Mouse (Mus musculus) forebrain, embryonic 14.5 days (tissue): Measurements from ENCODE around the gene Stab2. TPM values are rescaled to one million over a fixed set of nuclear protein-coding genes. Genes with fewer than 3 reads are reported as not detected.
A peak's percentile ranks its signal among the peaks of the same experiment; 100 is the strongest.

Experiments
- ATAC-seq: fragments of 200-750 bp; cut with Nextera tagmentation; 2 replicates; pipeline ENCODE4 v1.8.0; 2017; ENCODE audit warnings: mild to moderate bottlenecking, moderate library complexity
- DNase-seq: peaks from one replicate; pipeline ENCODE4 v3.0.0-alpha.2; 2015; ENCODE audit warnings: low spot score
- H3K27ac ChIP-seq: fragments of 300-500 bp; sonication (generic); 2 replicates; pipeline ENCODE4 v1.5.1; 2014; ENCODE audit warnings: low read depth, mild to moderate bottlenecking, control low read depth, low read length, moderate library complexity
- H3K27me3 ChIP-seq: fragments of 300-500 bp; sonication (generic); replicated peaks from 2 replicates; pipeline ENCODE4 v1.6.1; 2014; ENCODE audit warnings: low read length, control low read depth, mixed read lengths; ENCODE audit not compliant: control insufficient read depth, insufficient read depth
- H3K36me3 ChIP-seq: fragments of 300-500 bp; sonication (generic); 2 replicates; pipeline ENCODE4 v1.6.1; 2014; ENCODE audit warnings: low read length, control low read depth; ENCODE audit not compliant: control insufficient read depth, insufficient read depth
- H3K4me1 ChIP-seq: fragments of 300-500 bp; sonication (generic); 2 replicates; pipeline ENCODE4 v1.6.1; 2014; ENCODE audit warnings: antibody characterized with exemption, low read length, control low read depth; ENCODE audit not compliant: control insufficient read depth, insufficient read depth
- H3K4me2 ChIP-seq: fragments of 300-500 bp; sonication (generic); 2 replicates; pipeline ENCODE4 v1.6.1; 2014; ENCODE audit warnings: mild to moderate bottlenecking, control low read depth, low read length
- H3K4me3 ChIP-seq: fragments of 300-500 bp; sonication (generic); 2 replicates; pipeline ENCODE4 v1.5.1; 2014; ENCODE audit warnings: low read depth, low read length, control low read depth
- H3K9ac ChIP-seq: fragments of 300-500 bp; sonication (generic); 2 replicates; pipeline ENCODE4 v1.6.1; 2014; ENCODE audit warnings: mild to moderate bottlenecking, low read length, control low read depth, moderate library complexity
- H3K9me3 ChIP-seq: fragments of 300-500 bp; sonication (generic); replicated peaks from 2 replicates; pipeline ENCODE4 v1.6.1; 2016; ENCODE audit warnings: low read length, control low read depth, mixed read lengths; ENCODE audit not compliant: control insufficient read depth
- WGBS: fragments of 180-500 bp; shearing (Covaris S2); extraction: QIAGEN DNeasy Blood & Tissue Kit; methylation state at CpG from one replicate; pipeline ENCODE4 v1.1.7; 2014; 5-methylcytosine and 5-hydroxymethylcytosine counted together
- polyA plus RNA-seq: library from polyadenylated mRNA; unstranded; fragments of >200 nt; fragmentation: Nextera tagmentation; extraction: Ambion mirVana; gene quantifications from 2 replicates; pipeline ENCODE4 v1.2.1, GENCODE M21; 2014

The Stab2 gene
- polyA plus RNA-seq, 1 experiment from 2014 or later, result 0.25 TPM

DNA sequence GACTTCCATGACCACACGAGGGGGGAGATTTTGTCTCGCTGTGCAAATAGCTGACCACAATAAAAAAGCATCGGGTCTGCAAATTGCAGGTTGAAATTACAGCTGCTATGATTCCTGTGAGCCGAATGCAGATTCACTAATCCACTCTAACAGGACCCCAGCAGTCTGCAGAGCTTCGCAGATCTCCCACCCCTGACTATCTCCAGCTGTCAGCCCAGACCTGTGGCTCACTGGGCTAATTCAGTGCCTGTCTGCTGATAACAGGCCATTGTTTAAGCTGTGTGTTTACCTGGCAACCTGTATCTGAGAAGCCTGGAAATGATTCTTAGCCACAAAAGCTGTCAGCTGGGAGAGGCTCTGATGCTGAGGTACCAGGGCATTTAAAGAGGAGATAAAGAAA is 29.2 kb upstream of the Stab2 start:
- no peak overlapping the region for H3K4me3 ChIP-seq
- WGBS, result 27% methylated on average over 5 of the region's 5 CpGs
- no peak overlapping the region for H3K27ac ChIP-seq
- no peaks in the 10 kb centered on the region for H3K27me3 ChIP-seq
- H3K9ac ChIP-seq, result no peak overlapping the region
- no peak for DNase-seq
- no peaks in the 10 kb centered on the region for H3K36me3 ChIP-seq
- H3K9me3 ChIP-seq, result no peaks in the 10 kb centered on the region
- ATAC-seq, result no peak
- peaks cover 17% of the 10 kb centered on the region; the same call in 1 of the 2 replicates for H3K4me1 ChIP-seq
- H3K4me2 ChIP-seq, result no peak overlapping the region

DNA sequence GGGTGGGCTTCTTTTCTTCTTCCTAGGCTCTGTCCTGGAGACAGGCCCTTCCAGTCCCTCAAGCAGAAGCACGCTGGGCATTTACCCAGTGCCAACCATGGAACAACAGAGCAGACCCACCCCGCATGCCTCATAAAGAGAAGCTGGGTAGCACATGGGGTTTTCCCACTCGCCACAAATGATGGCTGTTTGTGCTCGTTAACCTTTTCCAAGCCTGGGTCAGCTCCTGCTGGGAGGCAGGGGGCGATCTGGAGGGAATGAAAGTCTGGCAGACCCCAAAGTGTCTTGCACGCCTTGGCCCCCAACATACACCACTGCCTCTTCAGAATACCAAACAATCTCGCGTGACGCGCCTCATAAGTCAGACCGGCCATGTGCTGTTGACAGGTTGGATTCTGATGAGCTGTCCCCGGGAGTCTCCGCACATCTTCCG is 28.5 kb upstream of the Stab2 start:
- Histone ChIP-seq H3K27me3 (no peaks in the 10 kb centered on the region), H3K4me1 (peaks cover 17% of the 10 kb centered on the region; the same call in 1 of the 2 replicates), H3K36me3 (no peaks in the 10 kb centered on the region), H3K27ac (no peak overlapping the region), H3K9ac (no peak overlapping the region), H3K4me3 (no peak overlapping the region), H3K4me2 (0 out of 2 replicates have a peak overlapping the region, but pooled peaks have one; percentile 5), H3K9me3 (no peaks in the 10 kb centered on the region)
- DNase-seq (peak; percentile 37), ATAC-seq (peak; percentile 53; the same call in 1 of the 2 replicates)
- 46% methylated on average over 14 of the region's 14 CpGs for WGBS

DNA sequence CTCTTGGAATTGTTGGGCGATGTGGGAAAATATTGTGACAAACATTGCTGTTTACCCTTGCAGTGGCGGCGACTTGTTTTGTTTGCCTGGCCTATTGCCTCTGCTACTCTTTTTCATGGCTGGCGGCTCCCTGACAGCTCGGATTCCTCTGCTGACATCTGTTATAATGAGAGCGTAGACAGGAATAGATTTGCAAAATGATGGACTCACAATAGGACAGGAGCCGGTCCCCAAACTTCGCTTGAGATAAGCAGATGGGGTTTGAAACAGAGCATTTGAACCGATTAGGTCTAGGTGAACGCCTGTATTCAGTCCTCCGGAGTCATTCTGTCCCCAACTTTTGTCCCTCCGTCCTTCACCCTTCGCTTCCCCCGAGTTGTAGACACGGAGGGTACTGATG is 28.0 kb upstream of the Stab2 start:
- H3K4me2 ChIP-seq, result peak overlapping the region; percentile 5; the same call in 1 of the 2 replicates
- H3K4me3 ChIP-seq, result no peak overlapping the region
- no peaks in the 10 kb centered on the region for H3K27me3 ChIP-seq
- no peaks in the 10 kb centered on the region for H3K36me3 ChIP-seq
- WGBS, result 35% methylated on average over 15 of the region's 15 CpGs
- no peaks in the 10 kb centered on the region for H3K9me3 ChIP-seq
- peaks cover 17% of the 10 kb centered on the region; the same call in 1 of the 2 replicates for H3K4me1 ChIP-seq
- no peak overlapping the region for H3K9ac ChIP-seq
- no peak overlapping the region for H3K27ac ChIP-seq
- DNase-seq (peak; percentile 41), ATAC-seq (peak; percentile 59; the same call in 1 of the 2 replicates)

DNA sequence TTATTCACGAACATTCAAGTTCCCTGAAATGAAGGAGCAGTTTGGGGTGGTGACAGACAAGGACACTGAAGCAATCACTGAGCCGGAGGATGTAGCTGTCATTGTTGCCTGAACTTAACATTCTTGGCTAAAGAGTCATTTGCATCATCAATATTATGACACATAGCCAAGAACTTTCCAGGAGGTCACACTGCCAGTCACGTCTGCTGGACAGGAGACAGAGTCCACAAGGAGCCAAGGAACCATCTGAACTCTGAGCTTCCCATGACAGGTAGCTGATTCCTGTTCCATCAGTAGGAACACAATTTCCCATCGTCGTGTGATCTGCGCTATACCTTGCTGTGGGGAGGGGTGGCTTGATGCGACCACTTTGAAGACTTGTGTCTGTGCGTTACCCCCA is 24.9 kb upstream of the Stab2 start:
- no peak overlapping the region for H3K9ac ChIP-seq
- H3K9me3 ChIP-seq, result no peaks in the 10 kb centered on the region
- no peaks in the 10 kb centered on the region for H3K36me3 ChIP-seq
- H3K27ac ChIP-seq, result no peak overlapping the region
- WGBS, result 89% methylated on average over 8 of the region's 8 CpGs
- DNase-seq (no peak), ATAC-seq (no peak)
- no peak overlapping the region for H3K4me3 ChIP-seq
- H3K27me3 ChIP-seq, result no peaks in the 10 kb centered on the region
- H3K4me2 ChIP-seq, result no peak overlapping the region
- peaks cover 17% of the 10 kb centered on the region; the same call in 1 of the 2 replicates for H3K4me1 ChIP-seq

DNA sequence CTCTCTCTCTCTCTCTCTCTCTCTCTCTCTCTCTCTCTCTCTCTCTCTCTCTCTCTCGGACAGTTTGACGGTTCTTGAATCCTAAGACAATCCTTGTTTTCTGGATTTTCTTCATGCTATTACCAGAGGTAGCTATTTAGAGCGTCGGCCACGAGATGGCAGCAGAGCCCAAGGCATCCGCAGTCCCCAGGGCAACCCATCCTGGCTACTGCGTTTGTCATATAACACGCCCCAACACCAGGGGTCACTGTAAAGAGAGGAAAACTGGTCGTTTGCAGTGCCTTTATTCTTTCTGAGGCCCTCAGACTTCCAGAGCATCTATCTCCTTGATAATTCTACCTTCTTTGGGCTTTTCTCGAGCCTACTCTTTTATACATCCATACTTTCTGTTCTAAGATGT is 17.1 kb upstream of the Stab2 start:
- Histone ChIP-seq H3K4me2 (no peak overlapping the region), H3K4me3 (no peak overlapping the region), H3K9ac (no peak overlapping the region), H3K9me3 (no peaks in the 10 kb centered on the region), H3K4me1 (no peaks in the 10 kb centered on the region), H3K36me3 (no peaks in the 10 kb centered on the region), H3K27ac (no peak overlapping the region), H3K27me3 (no peaks in the 10 kb centered on the region)
- 2% methylated on average over 9 of the region's 10 CpGs for WGBS
- peak; percentile 92 for ATAC-seq
- DNase-seq, result peak; percentile 97

DNA sequence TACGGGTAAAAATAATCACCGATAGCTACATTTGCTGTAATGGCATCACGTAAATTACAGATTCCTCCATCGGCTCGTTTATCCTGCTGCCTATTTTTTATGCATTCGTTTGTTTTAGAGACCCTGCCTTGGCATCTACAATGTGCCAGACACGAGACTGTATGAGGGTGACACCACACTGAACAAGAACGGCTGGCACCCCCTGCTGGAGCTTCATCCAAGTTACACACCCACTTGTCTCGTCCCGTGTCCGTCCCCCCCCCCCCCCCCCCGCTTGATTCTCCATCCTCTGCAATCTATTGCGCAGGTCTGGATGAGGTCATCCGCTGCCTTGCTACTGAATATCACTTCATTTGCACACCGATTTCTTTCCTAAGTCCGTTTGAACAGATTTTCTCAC is 12.9 kb upstream of the Stab2 start:
- H3K9ac ChIP-seq, result no peak overlapping the region
- DNase-seq (peak; percentile 76), ATAC-seq (peak; percentile 50; the same call in 1 of the 2 replicates)
- peaks cover 6% of the 10 kb centered on the region for H3K4me1 ChIP-seq
- no peaks in the 10 kb centered on the region for H3K9me3 ChIP-seq
- H3K4me3 ChIP-seq, result no peak overlapping the region
- 59% methylated on average over 15 of the region's 16 CpGs for WGBS
- H3K4me2 ChIP-seq, result no peak overlapping the region
- H3K36me3 ChIP-seq, result no peaks in the 10 kb centered on the region
- no peak overlapping the region for H3K27ac ChIP-seq
- no peaks in the 10 kb centered on the region for H3K27me3 ChIP-seq

DNA sequence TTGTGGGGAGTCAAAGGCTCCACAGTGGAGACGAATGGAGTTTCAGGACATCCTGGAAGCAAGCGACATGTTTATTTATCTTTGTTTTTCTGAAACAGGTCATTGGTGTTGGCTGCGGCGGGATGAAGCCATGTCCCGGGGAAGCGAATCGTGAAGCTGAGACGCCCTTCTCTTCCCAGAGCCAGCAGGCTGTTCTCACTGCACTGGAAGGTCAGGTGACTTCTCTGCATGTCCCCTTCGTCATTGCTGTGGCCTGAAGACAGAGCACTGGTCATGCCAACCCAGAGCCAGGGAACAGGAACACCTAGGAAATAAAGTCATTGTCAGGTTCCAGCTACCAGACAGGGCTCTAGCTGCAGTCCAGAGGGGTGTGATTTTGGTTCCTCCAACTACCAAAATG is 11.1 kb upstream of the Stab2 start:
- DNase-seq (no peak), ATAC-seq (no peak)
- no peak overlapping the region for H3K4me2 ChIP-seq
- WGBS, result 83% methylated on average over 9 of the region's 9 CpGs
- peaks cover 6% of the 10 kb centered on the region for H3K4me1 ChIP-seq
- H3K36me3 ChIP-seq, result no peaks in the 10 kb centered on the region
- H3K9me3 ChIP-seq, result no peaks in the 10 kb centered on the region
- H3K27ac ChIP-seq, result no peak overlapping the region
- H3K4me3 ChIP-seq, result no peak overlapping the region
- no peaks in the 10 kb centered on the region for H3K27me3 ChIP-seq
- H3K9ac ChIP-seq, result no peak overlapping the region

DNA sequence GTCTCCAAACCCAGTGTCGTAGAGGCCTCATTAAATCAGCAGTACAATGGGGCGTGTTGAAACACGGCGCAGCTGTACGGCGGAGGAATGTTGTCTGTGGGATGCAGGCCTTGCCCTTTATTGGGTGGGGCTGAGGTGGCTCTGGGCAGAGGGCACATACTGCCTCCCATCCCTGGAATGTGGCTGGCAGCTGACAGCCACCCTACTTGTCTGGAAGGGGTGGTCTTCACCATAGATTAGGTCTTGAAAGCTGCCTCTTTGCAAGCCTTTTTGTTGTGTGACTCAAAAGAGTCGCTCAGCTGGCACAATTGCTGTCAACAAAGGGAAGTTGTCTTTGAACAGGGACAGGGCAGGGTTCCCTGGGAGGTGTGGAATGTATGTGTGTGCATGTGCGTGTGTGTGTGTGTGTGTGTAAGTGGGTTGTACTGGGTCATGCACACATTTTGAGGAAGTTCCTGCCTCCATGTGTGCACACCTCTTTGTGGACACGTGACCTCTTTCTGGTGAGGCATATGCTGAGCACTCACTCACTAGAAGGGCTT is 8.4 kb upstream of the Stab2 start:
- H3K27ac ChIP-seq, result no peak overlapping the region
- H3K4me2 ChIP-seq, result no peak overlapping the region
- peak; percentile 40 for ATAC-seq
- peak; percentile 33 for DNase-seq
- no peak overlapping the region for H3K4me3 ChIP-seq
- no peaks in the 10 kb centered on the region for H3K36me3 ChIP-seq
- WGBS, result 9% methylated on average over 9 of the region's 9 CpGs
- H3K4me1 ChIP-seq, result peaks cover 6% of the 10 kb centered on the region
- no peaks in the 10 kb centered on the region for H3K9me3 ChIP-seq
- H3K27me3 ChIP-seq, result no peaks in the 10 kb centered on the region
- no peak overlapping the region for H3K9ac ChIP-seq

DNA sequence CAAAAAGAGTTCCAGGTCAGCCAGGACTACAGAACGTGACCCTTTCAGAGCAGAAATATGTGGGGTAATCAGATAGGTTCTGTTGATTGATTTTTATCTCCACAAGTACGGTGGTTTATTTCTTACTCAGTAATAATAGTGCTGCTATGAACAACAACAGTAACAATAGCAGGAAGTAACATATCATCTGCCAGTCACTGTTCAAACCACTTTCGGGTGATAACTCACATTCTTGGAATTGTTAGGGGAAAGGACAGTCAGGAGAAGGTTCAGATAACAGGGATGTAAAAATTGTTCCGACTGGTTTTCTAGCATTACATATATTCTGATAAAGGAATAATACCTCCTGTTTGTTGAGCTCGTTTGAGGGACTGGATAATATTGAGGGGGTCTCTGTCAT is 7.6 kb upstream of the Stab2 start:
- no peak for DNase-seq
- ATAC-seq, result no peak
- peaks cover 6% of the 10 kb centered on the region for H3K4me1 ChIP-seq
- no peaks in the 10 kb centered on the region for H3K9me3 ChIP-seq
- no peak overlapping the region for H3K27ac ChIP-seq
- no peaks in the 10 kb centered on the region for H3K36me3 ChIP-seq
- 81% methylated on average over 5 of the region's 5 CpGs for whole genome bisulfite sequencing
- no peak overlapping the region for H3K4me3 ChIP-seq
- H3K27me3 ChIP-seq, result no peaks in the 10 kb centered on the region
- no peak overlapping the region for H3K4me2 ChIP-seq
- H3K9ac ChIP-seq, result no peak overlapping the region
